Mouse (Mus musculus) left cerebral cortex, postnatal 25 days (tissue): ENCODE measurements at regions not wholly inside any gene's neighbourhood (a gene's known extent, or its start where the extent isn't known, plus 50 kb on each side); places are given as distances from the start of the nearest gene placed in this dataset.
A peak's percentile ranks its signal among the peaks of the same experiment; 100 is the strongest.

Source experiments
- DNase-seq, 2 experiments: peaks; one replicate each; pipeline ENCODE4 v3.0.0; 2022; ENCODE audit warnings: low spot score in 2 of 2, mixed read lengths in 1 of 2
- intact Hi-C: fragments of 180-260 bp; cut with DNase I; formaldehyde crosslinking; loops from one replicate; pipeline ENCODE4 v1.15.1; 2025

- DNase-seq = no peak
- intact Hi-C loops = no loop called here
These were observed 165.7 kb downstream of the Lrrc3b start for GRCm38 (mm10) chr14:15273107-15273506.

GRCm38 (mm10) chr14:15272364-15272763 lies 166.4 kb downstream of the Lrrc3b start:
- intact Hi-C loops = no loop called here
- no peak for DNase-seq

- no peak for DNase-seq
- intact Hi-C loops = no loop called here
These were observed 172.5 kb downstream of the Lrrc3b start for GRCm38 (mm10) chr14:15266287-15266686.

- no peak for DNase-seq
- intact Hi-C loops = no loop called here
These were observed 175.8 kb downstream of the Lrrc3b start for GRCm38 (mm10) chr14:15262996-15263395.

- peak; percentile 3 to 56 for DNase-seq
- intact Hi-C loops = no loop called here
These were observed 183.1 kb downstream of the Lrrc3b start for GRCm38 (mm10) chr14:15255729-15256128.

- intact Hi-C loops = no loop called here
- peak in 1 of 2 experiments; percentile 24 for DNase-seq
These were observed 233.2 kb downstream of the Lrrc3b start for GRCm38 (mm10) chr14:15205626-15206025.

GRCm38 (mm10) chr14:15204284-15204683 lies 234.5 kb downstream of the Lrrc3b start:
- DNase-seq = no peak
- intact Hi-C loops = no loop called here
